Mouse (Mus musculus): ENCODE results near the gene Nrg4. TPM values are rescaled to one million over a fixed set of nuclear protein-coding genes. Genes with fewer than 3 reads are reported as not detected.

Gene Nrg4
- 1.6 and 1.7 TPM in 2 replicates for polyA plus RNA-seq (2015; fragmentation: Nextera tagmentation; extraction: Ambion mirVana)

DNA sequence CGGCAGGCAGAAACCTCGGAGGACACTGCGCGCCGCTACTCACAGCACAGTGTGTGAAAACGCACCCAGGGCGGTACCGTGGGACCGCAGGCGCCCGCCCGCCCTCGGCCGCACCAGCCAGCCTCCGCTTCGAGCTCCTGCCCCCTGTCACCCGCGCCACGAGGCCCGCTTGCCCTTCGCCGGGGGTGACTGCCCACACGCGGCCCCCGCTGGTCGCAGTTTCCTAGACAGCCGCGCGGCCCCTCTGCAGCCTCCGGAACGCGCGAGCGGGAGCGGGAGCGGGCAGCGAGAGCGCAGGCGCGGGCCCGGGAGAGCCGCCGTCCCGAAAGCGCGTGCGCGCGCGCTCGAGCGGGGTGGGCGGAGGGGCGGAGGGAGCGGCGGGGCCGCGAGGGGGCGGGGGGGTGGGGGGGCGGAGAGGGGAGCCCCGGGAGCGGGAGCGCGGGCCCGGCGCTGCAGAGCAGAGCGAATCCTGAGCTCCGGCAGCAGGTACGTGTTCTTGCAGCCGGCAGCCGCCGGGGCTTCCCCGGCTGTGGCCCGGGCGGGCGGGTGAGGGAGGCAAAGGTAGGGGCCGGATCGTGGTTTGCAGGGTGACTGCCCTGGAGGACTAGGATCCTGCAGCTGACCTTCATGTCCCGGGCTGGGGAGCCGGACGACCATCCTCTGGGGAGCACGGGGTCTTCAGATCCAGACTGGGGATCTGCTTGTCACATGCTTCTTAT is at the start of gene Nrg4, which contains the start of gene Tmem266:
Nrg4 (minus strand) TSS at position 330 of the 719 bp plus-strand sequence.
Tmem266 (plus strand) TSS at position 399 of the 719 bp plus-strand sequence.
- DNase-seq (ENCODE audit: low spot score): peak; percentile 78

DNA sequence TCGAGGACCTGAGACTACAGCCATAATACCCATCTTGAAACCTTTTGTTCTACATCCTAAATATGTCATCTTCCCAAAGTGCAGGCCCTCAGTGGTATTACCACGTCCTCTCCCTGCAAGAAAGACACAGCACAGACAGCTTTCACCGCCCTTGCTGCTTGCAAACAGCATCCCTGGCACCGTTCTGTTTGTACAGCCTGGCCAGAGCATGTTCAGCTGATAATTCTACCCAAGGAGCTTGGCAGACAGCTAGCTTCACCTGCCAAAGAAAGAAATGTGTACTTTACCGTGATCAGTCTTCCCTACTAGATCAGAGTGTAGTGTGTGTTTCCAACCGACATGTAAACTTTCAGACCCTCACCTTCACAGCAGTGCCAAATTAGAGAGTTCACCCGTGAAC is 45.3 kb upstream of the Nrg4 start:
- no peak for DNase-seq (ENCODE audit: low spot score)

DNA sequence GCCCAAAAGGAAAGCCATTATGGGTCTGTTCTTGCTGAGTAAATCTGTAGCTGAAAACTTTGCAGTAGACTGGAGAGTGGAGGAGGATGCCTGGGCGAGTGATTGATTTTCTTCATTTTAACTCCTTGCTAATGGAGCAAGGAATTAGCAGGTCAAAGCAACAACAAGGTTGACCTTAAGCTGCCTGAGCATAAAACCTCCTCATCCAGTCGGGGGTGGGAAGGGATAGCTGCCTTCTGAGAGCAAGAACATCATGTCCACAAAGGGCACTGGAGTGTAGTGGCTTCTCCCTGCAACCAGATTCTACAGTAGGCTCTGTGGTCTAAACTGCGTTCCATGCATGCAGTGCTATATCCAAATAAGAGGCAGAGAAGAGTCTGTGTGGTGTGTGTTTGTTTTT is 41.4 kb upstream of the Nrg4 start:
- DNase-seq (ENCODE audit: low spot score): no peak

DNA sequence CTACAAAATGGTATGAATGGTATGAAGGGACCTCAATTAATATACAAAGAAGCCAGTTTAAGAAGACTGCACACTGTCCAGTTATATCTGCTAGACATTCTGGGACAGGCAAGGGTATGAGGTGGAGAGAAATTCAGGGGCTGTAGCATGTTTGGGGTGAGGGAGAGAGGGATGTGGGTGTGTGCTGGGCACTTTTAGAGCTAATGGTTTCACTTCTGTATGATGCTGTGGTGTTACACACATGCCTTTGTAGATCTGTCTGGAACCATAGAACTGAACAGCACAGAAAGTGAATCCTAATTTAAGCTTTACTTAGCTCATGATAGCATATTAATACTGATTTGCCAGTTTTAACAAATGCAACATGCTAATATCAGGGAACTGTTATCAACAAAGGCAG is 37.1 kb upstream of the Nrg4 start:
- no peak for DNase-seq (ENCODE audit: low spot score)

GRCm38 (mm10) chr9:55361969-55362368 is 35.3 kb upstream of the Nrg4 start:
- no peak for DNase-seq (ENCODE audit: low spot score)

- DNase-seq (ENCODE audit: low spot score): no peak
These were observed 34.2 kb upstream of the Nrg4 start for GRCm38 (mm10) chr9:55360861-55361260.

GRCm38 (mm10) chr9:55360372-55360771 is 33.7 kb upstream of the Nrg4 start:
- no peak for DNase-seq (ENCODE audit: low spot score)

DNA sequence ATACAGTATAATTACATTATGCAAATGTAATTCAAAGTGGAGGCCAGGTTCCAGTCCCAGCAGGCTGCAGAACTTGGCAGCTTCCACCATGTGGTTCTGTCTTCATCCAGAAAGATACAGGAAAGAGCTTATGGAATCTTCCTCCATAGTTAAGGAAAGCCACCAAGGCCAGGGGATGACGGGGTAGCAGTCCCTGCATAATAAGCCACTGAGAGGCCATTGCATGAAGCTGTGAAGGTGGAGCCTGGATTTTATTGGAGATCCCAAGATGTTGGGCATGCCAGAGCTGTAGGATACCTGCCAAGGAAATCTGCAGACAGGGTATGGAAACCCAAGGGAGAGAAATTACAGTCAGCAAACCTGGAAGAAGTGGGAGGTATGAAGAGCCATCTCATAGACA is 30.5 kb upstream of the Nrg4 start:
- DNase-seq (ENCODE audit: low spot score): no peak

DNA sequence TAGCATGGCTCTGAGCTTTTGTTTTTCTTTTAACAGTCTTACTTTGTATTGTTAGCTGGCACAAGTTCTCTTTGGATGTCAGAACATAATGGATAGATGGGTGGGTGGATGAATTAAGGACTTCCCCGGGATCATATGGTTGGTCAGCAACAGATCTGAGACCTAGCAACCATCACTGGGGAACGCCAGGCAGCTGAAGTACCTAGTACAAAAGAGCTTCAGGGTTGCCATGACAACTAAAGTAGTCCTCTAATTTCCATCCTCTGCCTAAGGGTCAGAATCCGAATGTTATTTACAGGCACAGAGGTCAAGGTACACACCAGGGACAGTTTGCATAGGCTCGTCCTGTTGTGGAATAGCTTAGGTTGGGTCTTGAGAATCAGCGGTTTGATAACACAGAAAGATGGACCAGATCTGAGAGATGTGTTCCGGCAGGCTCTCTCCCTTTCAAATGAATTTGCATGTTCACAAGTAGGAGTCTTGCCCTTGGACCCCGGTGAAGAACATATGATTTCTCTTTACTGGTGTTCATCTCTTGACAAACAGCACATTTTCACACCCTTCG is 28.7 kb upstream of the Nrg4 start:
- no peak for DNase-seq (ENCODE audit: low spot score)

- DNase-seq (ENCODE audit: low spot score): no peak
These were observed 28.0 kb upstream of the Nrg4 start for GRCm38 (mm10) chr9:55354686-55355085.

DNA sequence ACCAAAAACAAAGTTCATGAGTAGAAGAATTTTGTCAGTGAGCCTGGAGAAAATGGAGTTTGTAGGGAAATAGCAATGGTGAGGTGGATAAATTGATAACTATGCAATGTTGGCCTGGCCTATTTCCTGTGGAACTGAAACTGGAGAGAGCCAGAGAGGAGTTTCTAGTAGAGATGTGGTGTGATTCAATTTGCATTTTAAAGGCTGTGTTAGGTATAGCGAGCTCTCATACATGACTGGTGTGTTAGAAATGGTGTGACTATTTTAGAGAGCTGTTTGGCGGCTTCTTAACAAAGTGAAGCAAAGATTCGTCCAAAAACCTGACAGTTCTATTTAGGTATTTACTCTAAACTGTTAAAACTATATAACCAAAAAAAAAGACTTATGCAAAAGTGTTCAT is 22.0 kb upstream of the Nrg4 start:
- DNase-seq (ENCODE audit: low spot score): no peak

GRCm38 (mm10) chr9:55345332-55345731 is 18.7 kb upstream of the Nrg4 start:
- DNase-seq (ENCODE audit: low spot score): no peak

GRCm38 (mm10) chr9:55344165-55344564 is 17.5 kb upstream of the Nrg4 start:
- DNase-seq (ENCODE audit: low spot score): no peak

GRCm38 (mm10) chr9:55332949-55333348 is 6.3 kb upstream of the Nrg4 start:
- no peak for DNase-seq (ENCODE audit: low spot score)

DNA sequence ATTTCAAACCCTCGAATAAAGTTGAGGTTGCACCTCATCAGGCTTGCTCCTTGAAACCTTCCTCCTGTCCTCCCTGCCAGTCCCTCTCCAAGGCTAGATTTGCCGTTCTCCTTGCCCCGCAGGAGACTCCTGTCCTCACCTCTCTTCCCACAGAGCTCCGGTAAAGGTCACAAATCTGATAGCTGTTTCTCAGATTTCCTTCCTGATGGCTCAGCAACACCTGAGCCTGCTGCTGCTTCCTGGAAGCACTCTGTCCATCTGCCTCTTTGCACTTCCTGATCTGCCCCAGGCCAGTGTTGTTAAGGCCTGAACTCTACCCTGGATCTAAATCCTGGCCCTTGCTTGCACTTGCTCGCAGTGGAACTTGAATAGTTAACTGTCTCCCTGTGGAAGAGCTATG is 5.8 kb upstream of the Nrg4 start:
- no peak for DNase-seq (ENCODE audit: low spot score)

DNA sequence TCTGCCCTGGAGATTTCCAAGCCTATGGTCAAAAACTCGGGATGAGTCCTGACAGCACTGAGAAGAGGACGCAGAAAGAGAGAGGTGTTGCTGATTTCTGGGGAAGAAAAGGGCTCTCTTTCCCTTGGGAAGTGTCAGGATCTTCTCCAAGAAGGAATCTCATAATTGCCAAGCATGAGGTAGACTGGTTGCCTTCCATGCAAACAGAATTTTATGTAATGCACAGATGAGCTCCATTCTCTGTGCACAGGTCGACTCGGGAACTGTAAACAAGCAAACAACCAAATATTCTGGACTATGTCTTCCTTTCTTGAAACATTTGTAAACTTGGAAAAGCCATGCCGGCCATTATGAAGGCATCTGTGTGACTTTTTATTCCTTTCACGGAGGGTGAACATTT is 2.8 kb upstream of the Nrg4 start:
- DNase-seq (ENCODE audit: low spot score): no peak

DNA sequence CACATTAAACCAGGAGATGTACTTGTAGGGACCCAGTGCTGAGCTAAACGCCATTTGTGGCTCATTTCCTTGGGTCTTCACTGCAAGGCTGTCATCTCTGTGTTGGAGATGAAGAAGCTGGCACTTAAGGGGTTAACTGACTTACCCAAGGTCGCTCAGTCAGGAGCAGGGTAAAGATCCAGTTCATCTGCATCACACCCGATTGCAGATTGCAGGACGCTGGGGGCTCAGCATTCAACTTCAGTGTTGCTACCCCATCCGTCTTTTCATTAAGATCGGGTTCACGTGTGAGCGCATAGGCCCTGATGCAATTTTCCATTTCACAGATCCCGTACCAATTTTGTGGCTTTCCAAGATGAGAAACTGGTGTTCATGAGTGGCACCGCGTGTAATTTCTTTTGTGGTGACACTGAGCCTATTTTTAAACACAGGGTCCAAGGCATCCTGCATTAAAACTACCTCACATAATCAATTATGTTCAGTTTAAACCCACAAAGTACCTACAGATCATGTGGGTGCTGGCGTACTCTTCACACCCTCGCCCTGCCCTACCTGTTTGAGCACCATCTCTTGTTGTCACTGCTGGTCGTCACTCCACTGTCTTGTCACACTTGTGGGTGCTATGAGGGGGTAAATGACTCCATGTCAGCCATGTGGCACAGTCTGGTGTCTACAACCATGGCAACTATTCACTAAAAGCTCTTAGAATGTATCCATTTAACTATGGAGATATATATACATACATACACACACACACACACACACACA is 1.7 kb upstream of the Nrg4 start:
- no peak for DNase-seq (ENCODE audit: low spot score)

- peak; percentile 14 for DNase-seq (ENCODE audit: low spot score)
These were observed 581 bp upstream of the Nrg4 start for GRCm38 (mm10) chr9:55327234-55327615.

DNA sequence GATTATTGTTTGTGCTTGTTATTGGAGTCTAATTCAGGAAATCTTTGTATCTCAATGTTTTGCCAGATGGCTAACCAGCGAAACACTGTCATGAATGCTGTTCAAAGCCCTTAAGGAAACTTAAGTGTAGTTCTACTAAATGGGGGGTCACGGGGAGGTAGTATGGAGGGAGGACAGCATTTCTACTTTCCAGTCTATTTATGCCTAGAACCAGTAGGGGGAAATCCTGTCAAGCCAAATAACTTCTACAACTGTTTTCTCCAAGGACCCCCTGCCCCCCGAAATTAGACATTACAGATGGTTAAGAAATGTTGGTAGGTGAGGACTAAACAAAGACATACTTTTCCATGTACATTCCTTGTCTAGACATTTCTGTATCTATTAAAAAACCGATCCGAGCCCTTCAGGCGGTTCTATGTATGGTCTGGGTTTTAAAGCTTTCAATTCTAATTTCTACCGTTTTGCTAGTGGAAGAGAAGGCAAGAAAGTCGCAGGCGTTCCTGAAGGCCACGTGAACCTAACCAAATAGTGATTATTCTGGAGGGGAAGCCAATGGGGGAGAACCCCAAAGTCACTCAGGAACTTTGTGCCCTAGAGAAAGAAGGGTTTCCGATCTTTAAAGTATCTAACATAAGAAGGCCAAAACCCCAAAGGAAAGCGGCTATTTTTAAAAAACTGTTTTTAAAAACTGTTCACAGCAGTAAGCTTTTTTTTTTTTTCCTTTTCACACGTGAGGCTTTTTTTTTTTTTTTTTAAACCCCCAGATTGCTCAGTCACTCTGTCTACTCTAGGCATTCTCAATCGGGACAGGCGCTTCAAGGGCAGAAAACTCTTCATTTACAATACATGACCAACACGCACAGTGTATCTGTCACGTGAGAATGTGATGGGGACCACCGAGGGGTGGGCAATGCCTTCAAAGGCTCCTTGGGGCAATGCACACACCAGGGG is 805 bp downstream of the Nrg4 start:
- no peak for DNase-seq (ENCODE audit: low spot score)

DNA sequence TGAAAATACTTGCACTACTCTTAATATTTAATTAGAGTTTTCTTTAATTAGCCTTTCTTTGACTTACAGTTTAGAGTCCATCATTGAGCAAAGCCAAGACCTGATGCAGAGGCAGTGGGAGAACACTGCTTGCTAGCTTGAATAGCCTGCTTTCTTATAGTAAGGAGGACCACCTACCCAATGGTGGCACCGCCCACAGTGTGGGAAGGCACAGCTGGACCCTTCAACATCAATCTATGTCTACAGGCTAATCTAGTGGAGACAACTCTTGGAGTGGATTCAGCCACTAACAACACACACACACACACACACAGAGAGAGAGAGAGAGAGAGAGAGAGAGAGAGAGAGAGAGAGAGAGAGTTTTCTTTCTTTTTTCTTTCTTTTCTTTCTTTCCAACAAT is 1.6 kb downstream of the Nrg4 start:
- DNase-seq (ENCODE audit: low spot score): no peak

GRCm38 (mm10) chr9:55324516-55324915 is 2.1 kb downstream of the Nrg4 start:
- DNase-seq (ENCODE audit: low spot score): no peak
